Mouse (Mus musculus) lung, embryonic 16.5 days (tissue): Measurements from ENCODE around the gene Scrt2. TPM values are rescaled to one million over a fixed set of nuclear protein-coding genes. Genes with fewer than 3 reads are reported as not detected.

Experiments used
- ATAC-seq: fragments of 200-750 bp; cut with Nextera tagmentation; 2 replicates; pipeline ENCODE4 v1.8.0; 2017; ENCODE audit warnings: low read depth, mild to moderate bottlenecking, moderate library complexity
- H3K27ac ChIP-seq: fragments of 300-500 bp; sonication (generic); 2 replicates; pipeline ENCODE4 v1.5.1; 2014; ENCODE audit warnings: mild to moderate bottlenecking, control low read depth, low read length
- H3K27me3 ChIP-seq: fragments of 300-500 bp; sonication (generic); 2 replicates; pipeline ENCODE4 v1.6.1; 2014; ENCODE audit warnings: low read depth, low read length, mixed read lengths; ENCODE audit not compliant: control insufficient read depth, insufficient read depth
- H3K36me3 ChIP-seq: fragments of 300-500 bp; sonication (generic); 2 replicates; pipeline ENCODE4 v1.6.1; 2014; ENCODE audit warnings: low read length; ENCODE audit not compliant: control insufficient read depth, insufficient read depth
- H3K4me1 ChIP-seq: fragments of 300-500 bp; sonication (generic); replicated peaks from 2 replicates; pipeline ENCODE4 v1.6.1; 2014; ENCODE audit warnings: low read length, mixed read lengths; ENCODE audit not compliant: control insufficient read depth, insufficient read depth
- H3K4me2 ChIP-seq: fragments of 300-500 bp; sonication (generic); 2 replicates; pipeline ENCODE4 v1.6.1; 2014; ENCODE audit warnings: low read depth, low read length, control low read depth
- H3K4me3 ChIP-seq: fragments of 300-500 bp; sonication (generic); 2 replicates; pipeline ENCODE4 v1.5.1; 2014; ENCODE audit warnings: mild to moderate bottlenecking, low read length, control low read depth
- H3K9ac ChIP-seq: fragments of 300-500 bp; sonication (generic); 2 replicates; pipeline ENCODE4 v1.6.1; 2014; ENCODE audit warnings: low read length, control low read depth
- H3K9me3 ChIP-seq: fragments of 300-500 bp; sonication (generic); 2 replicates; pipeline ENCODE4 v1.6.1; 2016; ENCODE audit warnings: low read length; ENCODE audit not compliant: control insufficient read depth
- WGBS: fragments of 180-500 bp; shearing (Covaris S2); extraction: QIAGEN DNeasy Blood & Tissue Kit; methylation state at CpG from one replicate; pipeline ENCODE4 v1.1.7; 2014; 5-methylcytosine and 5-hydroxymethylcytosine counted together
- polyA plus RNA-seq: library from polyadenylated mRNA; unstranded; fragments of >200 nt; fragmentation: Nextera tagmentation; extraction: Ambion mirVana; gene quantifications from 2 replicates; pipeline ENCODE4 v1.2.1, GENCODE M21; 2015

Gene Scrt2
- polyA plus RNA-seq, 1 experiment from 2014 or later = not detected

- Histone ChIP-seq H3K9me3 (no peaks in the 10 kb centered on the region), H3K4me2 (no peak overlapping the region), H3K4me1 (peaks cover 2% of the 10 kb centered on the region; the same call in 1 of the 2 replicates), H3K27ac (no peak overlapping the region), H3K4me3 (no peak overlapping the region), H3K9ac (no peak overlapping the region), H3K36me3 (no peaks in the 10 kb centered on the region), H3K27me3 (peaks cover 29% of the 10 kb centered on the region)
- 66% methylated on average over 3 of the region's 3 CpGs for WGBS
- no peak for ATAC-seq
Observed at GRCm38 (mm10) chr2:152077337-152077736, 4.0 kb upstream of the Scrt2 start.

GRCm38 (mm10) chr2:152081641-152082448 is 516 bp downstream of the Scrt2 start:
- H3K4me3 ChIP-seq = peak overlapping the region; percentile 30
- no peak overlapping the region for H3K27ac ChIP-seq
- H3K4me2 ChIP-seq = peak overlapping the region; percentile 49
- peaks cover 2% of the 10 kb centered on the region; the same call in 1 of the 2 replicates for H3K4me1 ChIP-seq
- ATAC-seq = peak; percentile 96
- H3K9me3 ChIP-seq = no peaks in the 10 kb centered on the region
- H3K36me3 ChIP-seq = no peaks in the 10 kb centered on the region
- peaks cover 57% of the 10 kb centered on the region for H3K27me3 ChIP-seq
- no peak overlapping the region for H3K9ac ChIP-seq
- WGBS = under 1% methylated on average over 75 of the region's 81 CpGs

GRCm38 (mm10) chr2:152082456-152083285 is 1.3 kb downstream of the Scrt2 start:
- Histone ChIP-seq H3K4me1 (peaks cover 2% of the 10 kb centered on the region; the same call in 1 of the 2 replicates), H3K9me3 (no peaks in the 10 kb centered on the region), H3K27ac (no peak overlapping the region), H3K27me3 (peaks cover 57% of the 10 kb centered on the region), H3K4me2 (no peak overlapping the region), H3K9ac (no peak overlapping the region), H3K4me3 (no peak overlapping the region), H3K36me3 (no peaks in the 10 kb centered on the region)
- 21% methylated on average over 7 of the region's 7 CpGs for whole genome bisulfite sequencing
- ATAC-seq = no peak

GRCm38 (mm10) chr2:152083411-152083810 is 2.1 kb downstream of the Scrt2 start:
- Histone ChIP-seq H3K27ac (no peak overlapping the region), H3K4me3 (no peak overlapping the region), H3K9me3 (no peaks in the 10 kb centered on the region), H3K4me2 (no peak overlapping the region), H3K36me3 (no peaks in the 10 kb centered on the region), H3K4me1 (peaks cover 2% of the 10 kb centered on the region; the same call in 1 of the 2 replicates), H3K9ac (no peak overlapping the region), H3K27me3 (peaks cover 57% of the 10 kb centered on the region)
- ATAC-seq = no peak
- 63% methylated on average over 4 of the region's 4 CpGs for WGBS

GRCm38 (mm10) chr2:152084298-152084697 is 3.0 kb downstream of the Scrt2 start:
- Histone ChIP-seq H3K9ac (no peak overlapping the region), H3K9me3 (no peaks in the 10 kb centered on the region), H3K4me2 (no peak overlapping the region), H3K36me3 (no peaks in the 10 kb centered on the region), H3K27ac (no peak overlapping the region), H3K4me1 (peaks cover 2% of the 10 kb centered on the region; the same call in 1 of the 2 replicates), H3K4me3 (no peak overlapping the region), H3K27me3 (peaks cover 49% of the 10 kb centered on the region)
- no peak for ATAC-seq
- WGBS = 37% methylated on average over 6 of the region's 6 CpGs

- Histone ChIP-seq H3K4me2 (no peak overlapping the region), H3K36me3 (no peaks in the 10 kb centered on the region), H3K27ac (no peak overlapping the region), H3K4me1 (peaks cover 2% of the 10 kb centered on the region; the same call in 1 of the 2 replicates), H3K4me3 (no peak overlapping the region), H3K27me3 (peaks cover 40% of the 10 kb centered on the region), H3K9me3 (no peaks in the 10 kb centered on the region), H3K9ac (no peak overlapping the region)
- no peak for ATAC-seq
- WGBS = 70% methylated on average over 6 of the region's 6 CpGs
Observed at GRCm38 (mm10) chr2:152085414-152085813, 4.1 kb downstream of the Scrt2 start.

- H3K9me3 ChIP-seq = no peaks in the 10 kb centered on the region
- no peak overlapping the region for H3K27ac ChIP-seq
- H3K9ac ChIP-seq = no peak overlapping the region
- no peak overlapping the region for H3K4me2 ChIP-seq
- no peak for ATAC-seq
- H3K36me3 ChIP-seq = no peaks in the 10 kb centered on the region
- H3K4me1 ChIP-seq = peaks cover 2% of the 10 kb centered on the region; the same call in 1 of the 2 replicates
- WGBS = 59% methylated on average over 6 of the region's 6 CpGs
- H3K27me3 ChIP-seq = peaks cover 35% of the 10 kb centered on the region
- no peak overlapping the region for H3K4me3 ChIP-seq
Observed at GRCm38 (mm10) chr2:152086451-152086850, 5.1 kb downstream of the Scrt2 start.

GRCm38 (mm10) chr2:152087111-152087510 is 5.8 kb downstream of the Scrt2 start:
- no peak overlapping the region for H3K4me3 ChIP-seq
- H3K27me3 ChIP-seq = peaks cover 38% of the 10 kb centered on the region
- H3K4me1 ChIP-seq = no peaks in the 10 kb centered on the region
- H3K27ac ChIP-seq = no peak overlapping the region
- no peak for ATAC-seq
- no peaks in the 10 kb centered on the region for H3K9me3 ChIP-seq
- H3K4me2 ChIP-seq = no peak overlapping the region
- no peaks in the 10 kb centered on the region for H3K36me3 ChIP-seq
- no peak overlapping the region for H3K9ac ChIP-seq
- WGBS = 76% methylated on average over 5 of the region's 5 CpGs

GRCm38 (mm10) chr2:152089078-152089477 is 7.7 kb downstream of the Scrt2 start:
- WGBS = 8% methylated on average over 4 of the region's 4 CpGs
- Histone ChIP-seq H3K27me3 (peaks cover 38% of the 10 kb centered on the region), H3K9me3 (no peaks in the 10 kb centered on the region), H3K4me3 (no peak overlapping the region), H3K36me3 (no peaks in the 10 kb centered on the region), H3K27ac (no peak overlapping the region), H3K9ac (no peak overlapping the region), H3K4me1 (peaks cover 6% of the 10 kb centered on the region), H3K4me2 (no peak overlapping the region)
- ATAC-seq = no peak
